16 mouse cellular contexts compared by ENCODE assay signal in genomic region chr4:82176723-82177122, GRCm38 (mm10).
"Had no signal": no experiment of that assay in that cellular context is flagged by ENCODE, and none has a peak within 500 bp of the region (broad histone marks: within the 10 kb centered on the region; RNA-seq: fewer than 3 reads in every experiment).

No protein-coding gene starts in this region.

- DNase-seq: retina, postnatal 1 day; right cerebral cortex, adult 18-20 months; right cerebral cortex, postnatal 14 days; right cerebral cortex, postnatal 25 days; right cerebral cortex, postnatal 4 days; spleen, adult 18-20 months; thymus, adult 18-20 months; thymus, adult 2 months; thymus, postnatal 14 days; thymus, postnatal 25 days; thymus, postnatal 36 days; thymus, postnatal 4 days had no signal

- H3K9ac ChIP-seq: neural tube, embryonic 13.5 days; neural tube, embryonic 15.5 days; stomach, embryonic 15.5 days had no signal

- H3K4me2 ChIP-seq: neural tube, embryonic 13.5 days; neural tube, embryonic 15.5 days; stomach, embryonic 15.5 days had no signal

- H3K27me3 ChIP-seq: neural tube, embryonic 13.5 days; neural tube, embryonic 15.5 days; stomach, embryonic 15.5 days had no signal

- H3K4me1 ChIP-seq: neural tube, embryonic 13.5 days; neural tube, embryonic 15.5 days; stomach, embryonic 15.5 days had no signal

- H3K27ac ChIP-seq: neural tube, embryonic 13.5 days; neural tube, embryonic 15.5 days; stomach, embryonic 15.5 days; stomach, postnatal 0 days had no signal

- H3K36me3 ChIP-seq: neural tube, embryonic 13.5 days; neural tube, embryonic 15.5 days; stomach, embryonic 15.5 days had no signal

- H3K9me3 ChIP-seq: neural tube, embryonic 13.5 days; neural tube, embryonic 15.5 days; stomach, embryonic 15.5 days had no signal

- H3K4me3 ChIP-seq: neural tube, embryonic 13.5 days; neural tube, embryonic 15.5 days; stomach, embryonic 15.5 days had no signal
